Mouse (Mus musculus): ENCODE measurements around the gene Coro2b.

Gene Coro2b

GRCm38 (mm10) chr9:62536655-62537631, at the start of gene Coro2b:
Gene Coro2b, minus strand, starts transcription at chr9:62537044.
- DNase-seq (ENCODE audit: low read depth, low spot score): no peak

- no peak for DNase-seq (ENCODE audit: low read depth, low spot score)
Measured at GRCm38 (mm10) chr9:62577558-62577957, 40.7 kb upstream of the Coro2b start.

- DNase-seq (ENCODE audit: low read depth, low spot score): no peak
Measured at GRCm38 (mm10) chr9:62569121-62569520, 32.3 kb upstream of the Coro2b start.

- no peak for DNase-seq (ENCODE audit: low read depth, low spot score)
Measured at GRCm38 (mm10) chr9:62567818-62568217, 31.0 kb upstream of the Coro2b start.

GRCm38 (mm10) chr9:62562236-62562635, 25.4 kb upstream of the Coro2b start:
- DNase-seq (ENCODE audit: low read depth, low spot score): no peak

- no peak for DNase-seq (ENCODE audit: low read depth, low spot score)
Measured at GRCm38 (mm10) chr9:62560432-62560831, 23.6 kb upstream of the Coro2b start.

- no peak for DNase-seq (ENCODE audit: low read depth, low spot score)
Measured at GRCm38 (mm10) chr9:62560006-62560405, 23.2 kb upstream of the Coro2b start.

GRCm38 (mm10) chr9:62559446-62559845, 22.6 kb upstream of the Coro2b start:
- DNase-seq (ENCODE audit: low read depth, low spot score): no peak

GRCm38 (mm10) chr9:62558058-62558457, 21.2 kb upstream of the Coro2b start:
- DNase-seq (ENCODE audit: low read depth, low spot score): no peak

GRCm38 (mm10) chr9:62556748-62557147, 19.9 kb upstream of the Coro2b start:
- DNase-seq (ENCODE audit: low read depth, low spot score): no peak

GRCm38 (mm10) chr9:62555258-62555856, 18.5 kb upstream of the Coro2b start:
- DNase-seq (ENCODE audit: low read depth, low spot score): no peak

- no peak for DNase-seq (ENCODE audit: low read depth, low spot score)
Measured at GRCm38 (mm10) chr9:62554606-62555005, 17.8 kb upstream of the Coro2b start.

GRCm38 (mm10) chr9:62553366-62553940, 16.6 kb upstream of the Coro2b start:
- DNase-seq (ENCODE audit: low read depth, low spot score): no peak

- DNase-seq (ENCODE audit: low read depth, low spot score): no peak
Measured at GRCm38 (mm10) chr9:62551531-62551930, 14.7 kb upstream of the Coro2b start.

- no peak for DNase-seq (ENCODE audit: low read depth, low spot score)
Measured at GRCm38 (mm10) chr9:62550661-62551093, 13.8 kb upstream of the Coro2b start.

- no peak for DNase-seq (ENCODE audit: low read depth, low spot score)
Measured at GRCm38 (mm10) chr9:62549809-62550208, 13.0 kb upstream of the Coro2b start.

GRCm38 (mm10) chr9:62547476-62547875, 10.6 kb upstream of the Coro2b start:
- no peak for DNase-seq (ENCODE audit: low read depth, low spot score)

GRCm38 (mm10) chr9:62544856-62545255, 8.0 kb upstream of the Coro2b start:
- DNase-seq (ENCODE audit: low read depth, low spot score): no peak

- no peak for DNase-seq (ENCODE audit: low read depth, low spot score)
Measured at GRCm38 (mm10) chr9:62543878-62544277, 7.0 kb upstream of the Coro2b start.

GRCm38 (mm10) chr9:62541606-62542005, 4.8 kb upstream of the Coro2b start:
- no peak for DNase-seq (ENCODE audit: low read depth, low spot score)

- no peak for DNase-seq (ENCODE audit: low read depth, low spot score)
Measured at GRCm38 (mm10) chr9:62541182-62541581, 4.3 kb upstream of the Coro2b start.

GRCm38 (mm10) chr9:62540736-62541135, 3.9 kb upstream of the Coro2b start:
- DNase-seq (ENCODE audit: low read depth, low spot score): no peak
